Mouse (Mus musculus): ENCODE measurements at regions not wholly inside any gene's neighbourhood (a gene's known extent, or its start where the extent isn't known, plus 50 kb on each side); places are given as distances from the start of the nearest gene placed in this dataset.

GRCm38 (mm10) chr4:64958843-64959242 is 165.1 kb upstream of the Pappa start:
- WGBS = 56% methylated on average over 4 of the region's 4 CpGs
- H3K36me3 ChIP-seq (ENCODE audit: control insufficient read depth, insufficient read depth, low read length) = no peaks in the 10 kb centered on the region
- H3K27me3 ChIP-seq (ENCODE audit: control insufficient read depth, insufficient read depth, low read length) = no peaks in the 10 kb centered on the region
- no peak for ATAC-seq (ENCODE audit: insufficient number of reproducible peaks, insufficient read depth, low FRiP score, low read depth)
- no peak overlapping the region for H3K4me3 ChIP-seq (ENCODE audit: control insufficient read depth in 1 of 2, insufficient read depth in 1 of 2, low read depth in 1 of 2, low read length in 2 of 2)
- H3K4me2 ChIP-seq (ENCODE audit: low read length) = no peak overlapping the region
- no peak overlapping the region for H3K9ac ChIP-seq (ENCODE audit: low read length)
- H3K4me1 ChIP-seq (ENCODE audit: control insufficient read depth in 2 of 2, insufficient read depth in 2 of 2, low read length in 2 of 2) = no peaks in the 10 kb centered on the region
- H3K9me3 ChIP-seq (ENCODE audit: control insufficient read depth, low read length) = no peaks in the 10 kb centered on the region
- H3K27ac ChIP-seq (replicated peaks in 1 of 2; ENCODE audit: control insufficient read depth in 1 of 2, insufficient read depth in 1 of 2, low read depth in 2 of 2, low read length in 2 of 2) = no peak overlapping the region

GRCm38 (mm10) chr4:64961796-64962195 is 162.2 kb upstream of the Pappa start:
- Histone ChIP-seq H3K27ac (replicated peaks in 1 of 2; ENCODE audit: control insufficient read depth in 1 of 2, insufficient read depth in 1 of 2, low read depth in 2 of 2, low read length in 2 of 2) (no peak overlapping the region), H3K9me3 (ENCODE audit: control insufficient read depth, low read length) (no peaks in the 10 kb centered on the region), H3K36me3 (ENCODE audit: control insufficient read depth, insufficient read depth, low read length) (no peaks in the 10 kb centered on the region), H3K4me1 (ENCODE audit: control insufficient read depth in 2 of 2, insufficient read depth in 2 of 2, low read length in 2 of 2) (no peaks in the 10 kb centered on the region), H3K27me3 (ENCODE audit: control insufficient read depth, insufficient read depth, low read length) (no peaks in the 10 kb centered on the region), H3K4me2 (ENCODE audit: low read length) (no peak overlapping the region), H3K9ac (ENCODE audit: low read length) (no peak overlapping the region), H3K4me3 (ENCODE audit: control insufficient read depth in 1 of 2, insufficient read depth in 1 of 2, low read depth in 1 of 2, low read length in 2 of 2) (no peak overlapping the region)
- 55% methylated on average over 4 of the region's 4 CpGs for WGBS
- no peak for ATAC-seq (ENCODE audit: insufficient number of reproducible peaks, insufficient read depth, low FRiP score, low read depth)
